In genomic region chr17:3273108-3274091, GRCm38 (mm10) we compare ENCODE assay signal across 8 mouse cellular contexts. TPM values are rescaled to one million over a fixed set of nuclear protein-coding genes. Genes with fewer than 3 reads are reported as not detected.
DNase-seq lines count a peak whose midpoint lies in the region; ATAC-seq lines count a peak whose summit lies in the region.

No protein-coding gene starts in this region.

- no peak overlapping the region for H3K9ac ChIP-seq in hindbrain, embryonic 15.5 days

- H3K4me3 ChIP-seq in hindbrain, embryonic 15.5 days, result no peak overlapping the region

- no peaks in the 10 kb centered on the region for H3K27me3 ChIP-seq in hindbrain, embryonic 15.5 days

- no peak overlapping the region for H3K4me2 ChIP-seq in hindbrain, embryonic 15.5 days

- peak; percentile 84 for ATAC-seq in hindbrain, embryonic 15.5 days (ENCODE audit: low FRiP score, low read depth)

- no peaks in the 10 kb centered on the region for H3K9me3 ChIP-seq in hindbrain, embryonic 15.5 days

- 48% methylated on average over 22 of the region's 22 CpGs for WGBS in hindbrain, embryonic 15.5 days

- DNase-seq in T-cell, adult 2 months (ENCODE audit: low spot score), result peak; percentile 50
- DNase-seq in cerebellum, postnatal 36 days, result peak; percentile 83 to 87
- DNase-seq in gastrocnemius, adult 18-20 months (ENCODE audit: low spot score), result peak; percentile 82
- peak; percentile 66 for DNase-seq in left cerebral cortex, adult 11 months (ENCODE audit: low spot score)
- peak; percentile 90 for DNase-seq in lung, postnatal 36 days
- DNase-seq in retina, postnatal 7 days (ENCODE audit: low read depth, low spot score), result peak; percentile 73
- DNase-seq in thymus, postnatal 4 days, result peak; percentile 87

- peaks cover 12% of the 10 kb centered on the region; the same call in 1 of the 2 replicates for H3K4me1 ChIP-seq in hindbrain, embryonic 15.5 days (replicated peaks)

- no peaks in the 10 kb centered on the region for H3K36me3 ChIP-seq in hindbrain, embryonic 15.5 days

- H3K27ac ChIP-seq in hindbrain, embryonic 15.5 days (replicated peaks), result no peak overlapping the region

RNA-seq across cellular contexts. Expression of gene Tiam2, which starts 53.0 kb away (rescaled TPM):
- total RNA-seq in gastrocnemius, adult 18-20 months (2021), result 1 to 10 TPM; 2.2 to 7.2 TPM
- 3.9 and 7.3 TPM in 2 replicates for polyA plus RNA-seq in hindbrain, embryonic 15.5 days (2015; fragmentation: Nextera tagmentation; extraction: Ambion mirVana)
